Mouse (Mus musculus) lung, postnatal 0 days (tissue): ENCODE results near the gene Cyp1b1.

Experiments used
- CTCF ChIP-seq: IDR thresholded peaks from 2 replicates; pipeline ENCODE4 v1.5.1; 2016; ENCODE audit warnings: antibody characterized with exemption, mild to moderate bottlenecking
- EP300 ChIP-seq: IDR thresholded peaks from 2 replicates; pipeline ENCODE4 v1.6.1; 2016; ENCODE audit warnings: antibody characterized with exemption, mild to moderate bottlenecking, control low read depth

- no peak for TF ChIP-seq EP300
- peak; percentile 56 for TF ChIP-seq CTCF
These were observed 38.0 kb upstream of the Cyp1b1 start for GRCm38 (mm10) chr17:79752836-79753235.
